Comparison of ENCODE assay signal across 24 mouse cellular contexts in the genomic region with DNA sequence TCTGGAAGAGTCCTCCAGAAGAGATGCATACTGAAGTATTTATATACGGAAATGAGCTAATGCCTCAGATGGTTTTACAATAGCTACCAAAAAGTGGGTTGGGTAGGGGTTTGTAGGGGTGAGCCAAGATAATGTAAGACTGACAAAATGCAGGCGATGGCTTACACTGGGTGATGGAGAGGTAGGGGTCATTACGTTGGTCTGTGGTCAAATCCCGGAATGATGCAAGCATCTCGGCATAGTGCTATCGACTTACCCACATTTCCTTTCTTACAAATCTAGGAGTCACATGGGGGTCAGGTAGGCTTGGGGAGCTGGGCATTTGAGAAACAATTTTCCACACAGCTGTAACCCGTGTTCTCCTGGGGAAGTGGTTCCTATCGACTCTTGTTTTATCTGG.
"Had no signal": no experiment of that assay in that cellular context is flagged by ENCODE, and none has a peak within 500 bp of the region (broad histone marks: within the 10 kb centered on the region; RNA-seq: fewer than 3 reads in every experiment).

No protein-coding gene starts in this region.

- H3K4me2 ChIP-seq: kidney, embryonic 15.5 days; limb, embryonic 12.5 days; limb, embryonic 15.5 days; liver, embryonic 11.5 days; midbrain, embryonic 11.5 days; neural tube, embryonic 12.5 days; neural tube, embryonic 15.5 days had no signal

- H3K9me3 ChIP-seq: kidney, embryonic 15.5 days; limb, embryonic 12.5 days; limb, embryonic 15.5 days; megakaryocyte, embryonic 14.5 days; neural tube, embryonic 12.5 days; neural tube, embryonic 15.5 days had no signal

- H3K27ac ChIP-seq: kidney, embryonic 15.5 days; limb, embryonic 12.5 days; limb, embryonic 15.5 days; liver, embryonic 14.5 days; neural tube, embryonic 12.5 days; neural tube, embryonic 15.5 days; stomach, postnatal 0 days had no signal

- ATAC-seq: liver, postnatal 0 days had no signal

- H3K9ac ChIP-seq: kidney, embryonic 15.5 days; limb, embryonic 12.5 days; limb, embryonic 15.5 days; liver, embryonic 14.5 days; liver, postnatal 0 days; neural tube, embryonic 12.5 days; neural tube, embryonic 15.5 days had no signal

- H3K4me3 ChIP-seq: kidney, embryonic 15.5 days; limb, embryonic 12.5 days; limb, embryonic 15.5 days; megakaryocyte, embryonic 14.5 days; neural tube, embryonic 12.5 days; neural tube, embryonic 15.5 days had no signal

- DNase-seq: kidney, adult 8-10 months; kidney, postnatal 10 days; kidney, postnatal 36 days; left cerebral cortex, postnatal 4 days; liver, postnatal 0 days; lung, postnatal 14 days; lung, postnatal 4 days; midbrain, embryonic 14.5 days; right cerebral cortex, adult 18-20 months; right cerebral cortex, postnatal 14 days; right cerebral cortex, postnatal 4 days; thymus, adult 2 months; thymus, postnatal 14 days; thymus, postnatal 4 days had no signal

- H3K36me3 ChIP-seq: kidney, embryonic 15.5 days; limb, embryonic 12.5 days; limb, embryonic 15.5 days; neural tube, embryonic 12.5 days; neural tube, embryonic 15.5 days had no signal

- H3K27me3 ChIP-seq: kidney, embryonic 15.5 days; limb, embryonic 12.5 days; limb, embryonic 15.5 days; megakaryocyte, embryonic 14.5 days; neural tube, embryonic 12.5 days; neural tube, embryonic 15.5 days had no signal

- H3K4me1 ChIP-seq: kidney, embryonic 15.5 days; limb, embryonic 15.5 days had no signal
